Mouse (Mus musculus): ENCODE measurements around the gene Depdc7. TPM values are rescaled to one million over a fixed set of nuclear protein-coding genes. Genes with fewer than 3 reads are reported as not detected.

Gene Depdc7
- polyA plus RNA-seq, 1 experiment from 2014 or later: 14.2 TPM

DNA sequence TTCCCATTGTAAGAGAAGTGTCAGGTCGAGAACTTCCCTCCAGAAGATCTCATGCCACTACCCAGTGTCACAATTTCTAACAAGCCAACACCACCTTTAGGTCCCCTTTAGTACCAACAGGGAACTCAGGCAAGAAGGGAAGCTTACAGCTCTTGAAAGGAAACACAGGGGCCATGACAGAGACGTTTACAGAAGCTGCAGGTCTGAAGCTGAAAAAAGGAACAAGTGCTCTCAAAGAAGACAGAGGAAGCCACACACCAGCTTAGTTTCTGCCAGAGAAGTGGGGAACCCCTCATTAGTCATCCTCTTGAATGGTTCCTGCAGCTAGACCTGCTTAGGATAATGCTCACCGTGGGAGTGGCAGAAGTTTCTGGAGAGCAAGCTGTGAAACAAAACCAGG is 55.4 kb downstream of the Depdc7 start:
- no peak overlapping the region for H3K9ac ChIP-seq
- ATAC-seq (ENCODE audit: insufficient read depth, low FRiP score, low read depth): no peak
- no peak overlapping the region for H3K4me3 ChIP-seq (replicated peaks)
- H3K9me3 ChIP-seq: no peaks in the 10 kb centered on the region
- no peak overlapping the region for H3K27ac ChIP-seq
- H3K27me3 ChIP-seq (replicated peaks): no peaks in the 10 kb centered on the region
- H3K36me3 ChIP-seq: no peaks in the 10 kb centered on the region
- H3K4me2 ChIP-seq: no peak overlapping the region
- WGBS: 59% methylated on average over 3 of the region's 3 CpGs
- no peaks in the 10 kb centered on the region for H3K4me1 ChIP-seq

DNA sequence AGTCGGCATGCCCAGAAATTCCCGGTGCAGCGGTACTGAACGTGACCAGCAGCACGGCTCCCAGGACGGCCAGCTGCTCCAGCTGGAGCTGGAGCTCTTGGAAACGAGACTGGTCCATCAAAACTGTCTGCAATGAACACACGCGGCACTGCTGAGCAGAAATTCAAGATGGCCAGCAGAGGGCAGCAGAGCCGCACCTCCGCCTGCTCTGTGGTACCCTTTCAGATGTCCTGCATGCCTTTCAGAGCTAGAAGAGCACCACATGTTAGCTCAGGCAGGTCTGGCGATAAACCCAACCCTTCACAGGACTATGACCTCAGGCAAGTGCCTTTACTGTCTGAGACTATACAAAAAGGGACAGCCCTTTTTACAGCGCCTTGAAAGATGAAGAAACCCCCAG is 57.3 kb downstream of the Depdc7 start:
- Histone ChIP-seq H3K4me2 (no peak overlapping the region), H3K4me1 (no peaks in the 10 kb centered on the region), H3K4me3 (replicated peaks) (no peak overlapping the region), H3K27me3 (replicated peaks) (no peaks in the 10 kb centered on the region), H3K9me3 (no peaks in the 10 kb centered on the region), H3K27ac (no peak overlapping the region), H3K36me3 (peaks cover 4% of the 10 kb centered on the region; the same call in 1 of the 2 replicates), H3K9ac (no peak overlapping the region)
- peak; percentile 81 for ATAC-seq (ENCODE audit: insufficient read depth, low FRiP score, low read depth)
- 5% methylated on average over 13 of the region's 13 CpGs for WGBS

DNA sequence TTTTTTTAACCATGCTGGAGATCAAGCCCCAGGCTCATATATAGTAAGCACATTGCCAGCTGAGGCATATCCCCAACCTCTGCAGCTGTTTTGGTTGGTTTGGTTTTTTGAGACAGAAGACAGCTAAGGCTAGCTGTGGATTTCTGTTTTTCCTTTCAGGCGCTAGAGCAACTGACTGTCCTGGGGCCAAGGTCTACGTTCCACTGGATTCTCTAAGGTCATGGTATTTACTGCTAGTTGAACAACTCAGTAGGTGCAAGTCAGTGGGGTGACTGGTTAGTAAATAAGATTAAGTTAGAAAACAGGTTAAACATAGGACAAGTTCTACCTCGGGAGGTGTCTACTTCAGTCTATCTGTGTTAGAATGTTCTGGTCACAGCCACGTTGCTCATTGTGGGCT is 57.9 kb downstream of the Depdc7 start:
- no peak for ATAC-seq (ENCODE audit: insufficient read depth, low FRiP score, low read depth)
- no peak overlapping the region for H3K27ac ChIP-seq
- H3K4me2 ChIP-seq: no peak overlapping the region
- no peak overlapping the region for H3K9ac ChIP-seq
- no peaks in the 10 kb centered on the region for H3K9me3 ChIP-seq
- H3K4me1 ChIP-seq: no peaks in the 10 kb centered on the region
- peaks cover 4% of the 10 kb centered on the region; the same call in 1 of the 2 replicates for H3K36me3 ChIP-seq
- H3K27me3 ChIP-seq (replicated peaks): no peaks in the 10 kb centered on the region
- no peak overlapping the region for H3K4me3 ChIP-seq (replicated peaks)
- 80% methylated on average over 4 of the region's 4 CpGs for WGBS

DNA sequence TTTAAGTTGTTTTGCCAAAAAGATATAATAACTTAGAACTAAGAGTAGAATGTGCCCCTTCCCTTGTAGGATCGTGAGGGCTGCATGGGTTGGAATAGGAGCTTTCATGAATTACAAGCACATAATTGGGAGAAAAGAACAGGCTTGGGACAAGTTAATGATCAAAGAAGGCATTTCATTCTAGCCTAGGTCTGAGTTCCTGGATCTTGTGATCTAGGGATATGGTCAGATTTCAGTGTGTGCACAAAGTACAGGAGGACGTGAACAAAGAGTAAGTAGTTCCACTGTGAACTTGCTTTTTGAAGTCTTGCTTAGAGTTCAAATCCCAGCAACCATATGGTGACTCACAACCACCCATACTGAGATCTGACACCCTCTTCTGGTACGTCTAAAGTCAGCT is 65.4 kb downstream of the Depdc7 start:
- no peak for ATAC-seq (ENCODE audit: insufficient read depth, low FRiP score, low read depth)
- WGBS: 76% methylated on average over 3 of the region's 3 CpGs
- H3K4me1 ChIP-seq: no peaks in the 10 kb centered on the region

More for the DNA sequence above, 65.4 kb downstream of the Depdc7 start:
- Histone ChIP-seq H3K27me3 (replicated peaks) (no peaks in the 10 kb centered on the region), H3K4me3 (replicated peaks) (no peak overlapping the region), H3K9me3 (no peaks in the 10 kb centered on the region), H3K27ac (no peak overlapping the region), H3K4me2 (no peak overlapping the region), H3K9ac (no peak overlapping the region), H3K36me3 (peaks cover 4% of the 10 kb centered on the region; the same call in 1 of the 2 replicates)

Other genes with a start within 250 kb of the Depdc7 start
- 15.4 and 16.2 TPM in 2 replicates for gene Hipk3, start 248.4 kb downstream of the Depdc7 start, polyA plus RNA-seq (2015; fragmentation: Nextera tagmentation; extraction: Ambion mirVana)
- gene Cstf3, start 152.4 kb downstream of the Depdc7 start, polyA plus RNA-seq (2015; fragmentation: Nextera tagmentation; extraction: Ambion mirVana): 63.1 and 66.8 TPM in 2 replicates
- gene Tcp11l1, start 30.7 kb downstream of the Depdc7 start, polyA plus RNA-seq (2015; fragmentation: Nextera tagmentation; extraction: Ambion mirVana): 31.7 and 36.6 TPM in 2 replicates
- gene Pin1rt1, start 26.5 kb downstream of the Depdc7 start, polyA plus RNA-seq (2015; fragmentation: Nextera tagmentation; extraction: Ambion mirVana): not detected in 2 replicates
- 7.9 and 8.6 TPM in 2 replicates for gene Qser1, start 73.9 kb upstream of the Depdc7 start, polyA plus RNA-seq (2015; fragmentation: Nextera tagmentation; extraction: Ambion mirVana)
- gene Prrg4, start 107.0 kb upstream of the Depdc7 start, polyA plus RNA-seq (2015; fragmentation: Nextera tagmentation; extraction: Ambion mirVana): 6.0 TPM in 2 replicates
- gene Ccdc73, start 124.9 kb upstream of the Depdc7 start, polyA plus RNA-seq (2015; fragmentation: Nextera tagmentation; extraction: Ambion mirVana): 5.9 and 6.7 TPM in 2 replicates